Mouse (Mus musculus) embryonic stem cell, embryonic (primary cell): ENCODE results near the gene Pi16.

Experiments
- CTCF ChIA-PET, 4 experiments: fragments of 300-600 bp in 2 of 4; fragments of 350-600 bp in 2 of 4; sonication (Branson Sonifier 250); formaldehyde crosslinking; loops; one replicate each; lab custom pipeline; 2022; ENCODE audit warnings: inconsistent platforms in 2 of 4; lab: Charles Lee
- POLR2A ChIA-PET, 4 experiments: fragments of 300-600 bp in 2 of 4; fragments of 350-600 bp in 2 of 4; sonication (Branson Sonifier 250); formaldehyde crosslinking; loops; one replicate each; lab custom pipeline; 2022; ENCODE audit warnings: antibody characterized with exemption in 4 of 4, inconsistent platforms in 1 of 4; lab: Charles Lee

The Pi16 gene

GRCm38 (mm10) chr17:29317380-29317779, at the start of gene Pi16:
Gene Pi16 (plus strand): TSS chr17:29317680.
- CTCF ChIA-PET, result interaction anchor here in 1 of 4 experiments (1.6 kb wide), 1 partner anchor 54 kb away, joined by 5 read pairs; no protein-coding TSS in a partner anchor

GRCm38 (mm10) chr17:29267931-29268681, 49.4 kb upstream of the Pi16 start:
- POLR2A ChIA-PET, result interaction anchor here in 3 of 4 experiments (0.6 to 3.1 kb wide), 44 partner anchors 8 to 1565 kb away, joined by 3 to 20 read pairs (median 4); partner anchors contain the start of genes Mtch1 (in 2 of the 3), Gm28043 (in 1 of the 3), Pim1 (in 1 of the 3) and Rnf8 (in 1 of the 3)

More at GRCm38 (mm10) chr17:29317380-29317779, at the start of gene Pi16:
- POLR2A ChIA-PET, result interaction anchor here in 3 of 4 experiments (0.7 to 1.9 kb wide), 4 partner anchors 24 to 521 kb away, joined by 3 to 6 read pairs (median 5); no protein-coding TSS in a partner anchor

GRCm38 (mm10) chr17:29268682-29269348, 48.7 kb upstream of the Pi16 start, which contains the start of gene BC004004:
Gene BC004004 (plus strand): TSS chr17:29268788.
- CTCF ChIA-PET, result interaction anchor here (0.6 to 2.2 kb wide), 51 partner anchors 9 to 392 kb away, joined by 3 to 27 read pairs (median 4); partner anchors contain the start of genes Mtch1 (in 2 of the 4) and Fgd2 (in 1 of the 4)
- POLR2A ChIA-PET, result interaction anchor here in 3 of 4 experiments (0.6 to 3.1 kb wide), 45 partner anchors 8 to 1565 kb away, joined by 3 to 20 read pairs (median 4); partner anchors contain the start of genes Mtch1 (in 2 of the 3), Gm28043 (in 1 of the 3), Rnf8 (in 1 of the 3) and Srsf3 (in 1 of the 3)

More at GRCm38 (mm10) chr17:29267931-29268681, 49.4 kb upstream of the Pi16 start:
- CTCF ChIA-PET, result interaction anchor here (0.6 to 2.2 kb wide), 48 partner anchors 8 to 391 kb away, joined by 3 to 27 read pairs (median 4); partner anchors contain the start of genes Mtch1 (in 2 of the 4) and Fgd2 (in 1 of the 4)

GRCm38 (mm10) chr17:29269349-29269706, 48.2 kb upstream of the Pi16 start:
- ChIA-PET POLR2A (interaction anchor here (0.6 to 3.1 kb wide), 25 partner anchors 8 to 800 kb away, joined by 3 to 20 read pairs (median 4); partner anchors contain the start of genes Gm28043 (in 1 of the 4), Mtch1 (in 1 of the 4), Rnf8 (in 1 of the 4) and Srsf3 (in 1 of the 4)), CTCF (interaction anchor here (0.6 to 2.2 kb wide), 43 partner anchors 9 to 392 kb away, joined by 3 to 27 read pairs (median 4); partner anchors contain the start of genes Mtch1 (in 2 of the 4) and Fgd2 (in 1 of the 4))

GRCm38 (mm10) chr17:29270148-29270698, 47.3 kb upstream of the Pi16 start:
- ChIA-PET CTCF (interaction anchor here in 2 of 4 experiments (1.2 to 1.4 kb wide), 3 partner anchors 9 to 101 kb away, joined by 3 to 4 read pairs (median 4); no protein-coding TSS in a partner anchor), POLR2A (interaction anchor here (0.6 to 3.1 kb wide), 9 partner anchors 8 to 801 kb away, joined by 3 to 20 read pairs (median 4); no protein-coding TSS in a partner anchor)

GRCm38 (mm10) chr17:29273156-29273555, 44.3 kb upstream of the Pi16 start:
- POLR2A ChIA-PET, result interaction anchor here in 3 of 4 experiments (0.6 to 1.4 kb wide), 4 partner anchors 165 to 292 kb away, joined by 3 to 5 read pairs (median 4); partner anchors contain the start of gene Cdkn1a (in 1 of the 3)
- CTCF ChIA-PET, result interaction anchor here in 3 of 4 experiments (0.5 to 1.9 kb wide), 8 partner anchors 10 to 704 kb away, joined by 3 to 5 read pairs (median 4); partner anchors contain the start of gene Ppil1 (in 1 of the 3)

GRCm38 (mm10) chr17:29273889-29274288, 43.6 kb upstream of the Pi16 start:
- CTCF ChIA-PET, result interaction anchor here in 3 of 4 experiments (0.5 to 1.2 kb wide), 8 partner anchors 10 to 242 kb away, joined by 3 to 8 read pairs (median 4); partner anchors contain the start of gene Ppil1 (in 1 of the 3)
- POLR2A ChIA-PET, result interaction anchor here in 3 of 4 experiments (0.6 to 1.4 kb wide), 5 partner anchors 9 to 293 kb away, joined by 3 to 4 read pairs (median 3); partner anchors contain the start of gene Cdkn1a (in 1 of the 3)

- ChIA-PET POLR2A (interaction anchor here in 3 of 4 experiments (0.6 to 3.2 kb wide), 9 partner anchors 11 to 183 kb away, joined by 3 to 20 read pairs (median 3); partner anchors contain the start of gene BC004004 (in 2 of the 3)), CTCF (interaction anchor here (0.9 to 2.4 kb wide), 8 partner anchors 12 to 470 kb away, joined by 3 to 10 read pairs (median 5); partner anchors contain the start of gene BC004004 (in 2 of the 4))
These were observed 37.1 kb upstream of the Pi16 start for GRCm38 (mm10) chr17:29280422-29280821.

GRCm38 (mm10) chr17:29281541-29281940, 35.9 kb upstream of the Pi16 start:
- CTCF ChIA-PET, result interaction anchor here in 3 of 4 experiments (0.6 to 2.4 kb wide), 10 partner anchors 13 to 473 kb away, joined by 3 to 12 read pairs (median 5); partner anchors contain the start of gene BC004004 (in 1 of the 3)
- POLR2A ChIA-PET, result interaction anchor here in 2 of 4 experiments (0.6 to 3.2 kb wide), 6 partner anchors 13 to 156 kb away, joined by 3 to 20 read pairs (median 3); partner anchors contain the start of gene BC004004 (in 1 of the 2)

GRCm38 (mm10) chr17:29282216-29282952, 35.1 kb upstream of the Pi16 start:
- ChIA-PET POLR2A (interaction anchor here in 3 of 4 experiments (0.5 to 3.2 kb wide), 14 partner anchors 8 to 1972 kb away, joined by 3 to 20 read pairs (median 4); partner anchors contain the start of genes Mtch1 (in 2 of the 3), BC004004 (in 1 of the 3) and Srsf3 (in 1 of the 3)), CTCF (interaction anchor here in 3 of 4 experiments (0.6 to 1.6 kb wide), 10 partner anchors 12 to 597 kb away, joined by 3 to 10 read pairs (median 3); partner anchors contain the start of gene BC004004 (in 2 of the 3))

GRCm38 (mm10) chr17:29291793-29292192, 25.7 kb upstream of the Pi16 start:
- POLR2A ChIA-PET, result interaction anchor here in 1 of 4 experiments (1.1 kb wide), 1 partner anchor 9 kb away, joined by 3 read pairs; no protein-coding TSS in a partner anchor

GRCm38 (mm10) chr17:29292996-29293395, 24.5 kb upstream of the Pi16 start:
- ChIA-PET CTCF (interaction anchor here in 2 of 4 experiments (0.6 to 0.8 kb wide), 2 partner anchors 10 to 78 kb away, joined by 3 to 5 read pairs; no protein-coding TSS in a partner anchor), POLR2A (interaction anchor here in 3 of 4 experiments (0.6 to 1.2 kb wide), 4 partner anchors 10 to 38 kb away, joined by 3 read pairs; no protein-coding TSS in a partner anchor)

More at GRCm38 (mm10) chr17:29291793-29292192, 25.7 kb upstream of the Pi16 start:
- CTCF ChIA-PET, result interaction anchor here in 1 of 4 experiments (0.8 kb wide), 1 partner anchor 23 kb away, joined by 3 read pairs; the partner anchor contains the start of gene BC004004

GRCm38 (mm10) chr17:29293807-29294605, 23.5 kb upstream of the Pi16 start:
- POLR2A ChIA-PET, result interaction anchor here in 2 of 4 experiments (1.2 to 1.9 kb wide), 3 partner anchors 9 to 76 kb away, joined by 3 to 5 read pairs (median 4); no protein-coding TSS in a partner anchor
- CTCF ChIA-PET, result interaction anchor here in 3 of 4 experiments (0.6 to 2.1 kb wide), 8 partner anchors 9 to 77 kb away, joined by 3 to 12 read pairs (median 4); partner anchors contain the start of genes BC004004 (in 1 of the 3) and Ppil1 (in 1 of the 3)

- ChIA-PET CTCF (interaction anchor here in 3 of 4 experiments (0.6 to 2.1 kb wide), 5 partner anchors 20 to 143 kb away, joined by 3 to 12 read pairs (median 3); partner anchors contain the start of gene BC004004 (in 1 of the 3)), POLR2A (interaction anchor here in 1 of 4 experiments (0.9 to 1.9 kb wide), 3 partner anchors 8 to 43 kb away, joined by 3 to 5 read pairs (median 3); no protein-coding TSS in a partner anchor)
These were observed 21.6 kb upstream of the Pi16 start for GRCm38 (mm10) chr17:29295835-29296234.
